ENCODE assay signal across 14 mouse cellular contexts in genomic region chr8:77256450-77257084, GRCm38 (mm10).
DNase-seq lines count a peak whose midpoint lies in the region; ATAC-seq lines count a peak whose summit lies in the region.
"Had no signal": no experiment of that assay in that cellular context is flagged by ENCODE, and none has a peak within 500 bp of the region (broad histone marks: within the 10 kb centered on the region; RNA-seq: fewer than 3 reads in every experiment).

No protein-coding gene starts in this region.

- WGBS in heart, embryonic 12.5 days: 89% methylated on average over 5 of the region's 5 CpGs
- 92% methylated on average over 5 of the region's 5 CpGs for WGBS in heart, embryonic 10.5 days

- H3K36me3 ChIP-seq in heart, embryonic 12.5 days: peaks cover 36% of the 10 kb centered on the region
- peaks cover 38% of the 10 kb centered on the region for H3K36me3 ChIP-seq in heart, embryonic 10.5 days

- no peaks in the 10 kb centered on the region for H3K27me3 ChIP-seq in heart, embryonic 12.5 days (replicated peaks)
- no peaks in the 10 kb centered on the region for H3K27me3 ChIP-seq in heart, embryonic 10.5 days (ENCODE audit: insufficient read depth, poor library complexity, severe bottlenecking)
- H3K27me3 ChIP-seq: intestine, embryonic 15.5 days had no signal

- no peak overlapping the region for H3K27ac ChIP-seq in heart, embryonic 12.5 days (ENCODE audit: poor library complexity, severe bottlenecking)
- H3K27ac ChIP-seq in heart, embryonic 10.5 days: no peak overlapping the region
- H3K27ac ChIP-seq: gastrocnemius, adult 2 months; intestine, embryonic 15.5 days; liver, embryonic 14.5 days had no signal

- no peaks in the 10 kb centered on the region for H3K9me3 ChIP-seq in heart, embryonic 12.5 days (replicated peaks)
- H3K9me3 ChIP-seq in heart, embryonic 10.5 days: no peaks in the 10 kb centered on the region
- H3K9me3 ChIP-seq: intestine, embryonic 15.5 days had no signal

- no peak overlapping the region for H3K4me2 ChIP-seq in heart, embryonic 12.5 days
- H3K4me2 ChIP-seq: heart, embryonic 11.5 days; intestine, embryonic 15.5 days had no signal

- ATAC-seq in heart, embryonic 12.5 days (ENCODE audit: insufficient number of reproducible peaks, low FRiP score): no peak
- ATAC-seq: intestine, embryonic 15.5 days had no signal

- intact Hi-C loops in heart, postnatal 36 days (cut with DNase I): no loop called here

- DNase-seq in heart, adult 11 months: peak; percentile 84
- DNase-seq in brain, embryonic 18.5 days (ENCODE audit: low read depth, low spot score): peak; percentile 59
- peak; percentile 68 for DNase-seq in layer of hippocampus, adult 9-10 months (ENCODE audit: low spot score)
- DNase-seq in right cerebral cortex, adult 2 months (ENCODE audit: low spot score in 2 of 2): peak; percentile 67 to 72
- no peak for DNase-seq in adrenal gland, postnatal 10 days
- no peak for DNase-seq in heart, embryonic 10.5 days (ENCODE audit: low spot score)
- DNase-seq in heart, postnatal 36 days: no peak
- DNase-seq: cerebellum, adult 18-20 months; gastrocnemius, adult 2 months; retina, postnatal 1 day had no signal

- H3K4me3 ChIP-seq in heart, embryonic 12.5 days: no peak overlapping the region
- H3K4me3 ChIP-seq in heart, embryonic 10.5 days: no peak overlapping the region
- H3K4me3 ChIP-seq: gastrocnemius, adult 2 months; intestine, embryonic 15.5 days had no signal

- H3K9ac ChIP-seq in heart, embryonic 12.5 days: no peak overlapping the region
- H3K9ac ChIP-seq: intestine, embryonic 15.5 days; liver, embryonic 14.5 days had no signal

- H3K4me1 ChIP-seq in heart, embryonic 12.5 days (replicated peaks): no peaks in the 10 kb centered on the region
- no peaks in the 10 kb centered on the region for H3K4me1 ChIP-seq in heart, embryonic 10.5 days
- H3K4me1 ChIP-seq: intestine, embryonic 15.5 days had no signal

Comparison
In these comparisons a context has a peak if more than half of its experiments do, and no peak if none do; other contexts are left out.
1. DNase-seq: peak in heart, adult 11 months (single experiment), brain, embryonic 18.5 days (single experiment), layer of hippocampus, adult 9-10 months (single experiment) and right cerebral cortex, adult 2 months (2 of 2); none in adrenal gland, postnatal 10 days (single experiment), heart, embryonic 10.5 days (single experiment) and heart, postnatal 36 days (0 of 2).